Mouse (Mus musculus): ENCODE measurements around the gene Srgap2. TPM values are rescaled to one million over a fixed set of nuclear protein-coding genes. Genes with fewer than 3 reads are reported as not detected.

Srgap2 gene
- polyA plus RNA-seq, 1 experiment from 2014 or later: 14.6 TPM

GRCm38 (mm10) chr1:131523794-131524193, 3.4 kb downstream of the Srgap2 start:
- peak overlapping the region; percentile 3; the same call in 1 of the 2 replicates for H3K4me3 ChIP-seq (ENCODE audit: low read depth, low read length)
- H3K4me1 ChIP-seq (ENCODE audit: control insufficient read depth, insufficient read depth, low read length): peaks cover 5% of the 10 kb centered on the region; the same call in 1 of the 2 replicates
- H3K27ac ChIP-seq (replicated peaks; ENCODE audit: low read depth, low read length): no peak overlapping the region

GRCm38 (mm10) chr1:131516588-131516987, 10.6 kb downstream of the Srgap2 start:
- DNase-seq (ENCODE audit: low spot score) (no peak), ATAC-seq (replicated peaks; ENCODE audit: insufficient number of reproducible peaks, low FRiP score, low TSS enrichment, low read depth) (no peak)
- no peak overlapping the region for H3K9ac ChIP-seq (replicated peaks; ENCODE audit: low read length)
- WGBS: 85% methylated on average over 3 of the region's 3 CpGs
- H3K27ac ChIP-seq (replicated peaks; ENCODE audit: low read depth, low read length): no peak overlapping the region
- no peaks in the 10 kb centered on the region for H3K36me3 ChIP-seq (replicated peaks; ENCODE audit: control insufficient read depth, insufficient read depth, low read depth, low read length)
- no peak overlapping the region for H3K4me2 ChIP-seq (ENCODE audit: low read depth, low read length)
- no peaks in the 10 kb centered on the region for H3K4me1 ChIP-seq (ENCODE audit: control insufficient read depth, insufficient read depth, low read length)
- H3K27me3 ChIP-seq (ENCODE audit: control insufficient read depth, insufficient read depth, low read length): no peaks in the 10 kb centered on the region
- H3K4me3 ChIP-seq (ENCODE audit: low read depth, low read length): no peak overlapping the region
- H3K9me3 ChIP-seq (replicated peaks; ENCODE audit: control insufficient read depth, low read length): no peaks in the 10 kb centered on the region

More at GRCm38 (mm10) chr1:131523794-131524193, 3.4 kb downstream of the Srgap2 start:
- Histone ChIP-seq H3K4me2 (ENCODE audit: low read depth, low read length) (peak overlapping the region; percentile 14; the same call in 1 of the 2 replicates), H3K9me3 (replicated peaks; ENCODE audit: control insufficient read depth, low read length) (no peaks in the 10 kb centered on the region), H3K9ac (replicated peaks; ENCODE audit: low read length) (no peak overlapping the region), H3K27me3 (ENCODE audit: control insufficient read depth, insufficient read depth, low read length) (no peaks in the 10 kb centered on the region), H3K36me3 (replicated peaks; ENCODE audit: control insufficient read depth, insufficient read depth, low read depth, low read length) (no peaks in the 10 kb centered on the region)
- no peak for ATAC-seq (replicated peaks; ENCODE audit: insufficient number of reproducible peaks, low FRiP score, low TSS enrichment, low read depth)
- 34% methylated on average over 3 of the region's 3 CpGs for WGBS
- no peak for DNase-seq (ENCODE audit: low spot score)

DNA sequence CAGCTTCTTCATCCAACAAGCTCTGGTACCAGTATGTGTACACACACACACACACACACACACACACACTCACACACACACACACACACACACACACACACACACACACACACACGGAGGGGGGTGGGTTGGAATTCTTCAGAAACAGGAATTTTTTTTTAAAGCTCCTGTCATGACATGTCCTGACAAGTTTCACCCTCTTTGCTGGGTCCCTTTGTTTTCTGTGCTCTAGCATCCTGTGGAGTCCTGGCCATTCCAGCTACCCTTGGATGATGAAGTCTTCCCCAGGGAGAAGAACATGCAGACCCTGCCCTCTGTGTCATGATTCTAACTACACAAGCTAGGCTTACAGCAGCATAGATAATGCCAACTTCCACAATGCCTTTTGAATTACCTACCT, 13.0 kb downstream of the Srgap2 start:
- H3K4me3 ChIP-seq (ENCODE audit: low read depth, low read length): no peak overlapping the region
- WGBS: 81% methylated on average over 1 of the region's 1 CpGs
- no peaks in the 10 kb centered on the region for H3K4me1 ChIP-seq (ENCODE audit: control insufficient read depth, insufficient read depth, low read length)
- DNase-seq (ENCODE audit: low spot score) (peak; percentile 21), ATAC-seq (replicated peaks; ENCODE audit: insufficient number of reproducible peaks, low FRiP score, low TSS enrichment, low read depth) (no peak)
- no peaks in the 10 kb centered on the region for H3K27me3 ChIP-seq (ENCODE audit: control insufficient read depth, insufficient read depth, low read length)
- H3K9me3 ChIP-seq (replicated peaks; ENCODE audit: control insufficient read depth, low read length): no peaks in the 10 kb centered on the region
- H3K27ac ChIP-seq (replicated peaks; ENCODE audit: low read depth, low read length): no peak overlapping the region
- H3K4me2 ChIP-seq (ENCODE audit: low read depth, low read length): no peak overlapping the region
- no peaks in the 10 kb centered on the region for H3K36me3 ChIP-seq (replicated peaks; ENCODE audit: control insufficient read depth, insufficient read depth, low read depth, low read length)
- H3K9ac ChIP-seq (replicated peaks; ENCODE audit: low read length): no peak overlapping the region

GRCm38 (mm10) chr1:131513136-131513535, 14.0 kb downstream of the Srgap2 start:
- H3K4me1 ChIP-seq (ENCODE audit: control insufficient read depth, insufficient read depth, low read length): no peaks in the 10 kb centered on the region
- no peaks in the 10 kb centered on the region for H3K9me3 ChIP-seq (replicated peaks; ENCODE audit: control insufficient read depth, low read length)
- no peaks in the 10 kb centered on the region for H3K36me3 ChIP-seq (replicated peaks; ENCODE audit: control insufficient read depth, insufficient read depth, low read depth, low read length)
- ATAC-seq (replicated peaks; ENCODE audit: insufficient number of reproducible peaks, low FRiP score, low TSS enrichment, low read depth) (no peak), DNase-seq (ENCODE audit: low spot score) (no peak)
- H3K27me3 ChIP-seq (ENCODE audit: control insufficient read depth, insufficient read depth, low read length): no peaks in the 10 kb centered on the region
- no peak overlapping the region for H3K27ac ChIP-seq (replicated peaks; ENCODE audit: low read depth, low read length)
- H3K4me2 ChIP-seq (ENCODE audit: low read depth, low read length): no peak overlapping the region
- no peak overlapping the region for H3K4me3 ChIP-seq (ENCODE audit: low read depth, low read length)
- H3K9ac ChIP-seq (replicated peaks; ENCODE audit: low read length): no peak overlapping the region
- whole genome bisulfite sequencing: 87% methylated on average over 2 of the region's 2 CpGs

GRCm38 (mm10) chr1:131511661-131512500, 15.3 kb downstream of the Srgap2 start:
- WGBS: 79% methylated on average over 3 of the region's 3 CpGs
- H3K4me2 ChIP-seq (ENCODE audit: low read depth, low read length): no peak overlapping the region
- no peaks in the 10 kb centered on the region for H3K36me3 ChIP-seq (replicated peaks; ENCODE audit: control insufficient read depth, insufficient read depth, low read depth, low read length)
- H3K27ac ChIP-seq (replicated peaks; ENCODE audit: low read depth, low read length): no peak overlapping the region
- H3K4me1 ChIP-seq (ENCODE audit: control insufficient read depth, insufficient read depth, low read length): no peaks in the 10 kb centered on the region
- no peak overlapping the region for H3K4me3 ChIP-seq (ENCODE audit: low read depth, low read length)
- no peaks in the 10 kb centered on the region for H3K9me3 ChIP-seq (replicated peaks; ENCODE audit: control insufficient read depth, low read length)
- H3K9ac ChIP-seq (replicated peaks; ENCODE audit: low read length): no peak overlapping the region
- DNase-seq (ENCODE audit: low spot score): no peak
- H3K27me3 ChIP-seq (ENCODE audit: control insufficient read depth, insufficient read depth, low read length): no peaks in the 10 kb centered on the region
- ATAC-seq (replicated peaks; ENCODE audit: insufficient number of reproducible peaks, low FRiP score, low TSS enrichment, low read depth): no peak

DNA sequence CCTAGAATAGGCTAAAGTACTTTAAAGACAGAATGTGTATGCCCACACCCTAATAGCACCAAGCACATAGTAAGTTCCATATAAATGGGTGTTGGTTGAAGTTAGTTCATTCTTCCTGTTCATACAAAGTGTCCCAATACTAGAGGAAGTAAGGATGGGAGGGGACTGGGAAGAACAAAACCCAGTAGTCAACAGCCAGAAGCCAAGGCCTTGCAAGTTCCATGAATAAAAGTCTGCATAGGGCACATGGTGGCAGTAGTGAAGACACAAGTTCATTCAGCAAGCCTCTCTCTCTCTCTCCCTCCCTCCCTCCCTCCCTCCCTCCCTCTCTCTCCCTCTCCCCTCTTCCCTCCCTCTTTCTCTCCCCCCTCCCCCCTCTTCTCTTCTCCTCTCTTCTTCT, 16.0 kb downstream of the Srgap2 start:
- Histone ChIP-seq H3K4me1 (ENCODE audit: control insufficient read depth, insufficient read depth, low read length) (no peaks in the 10 kb centered on the region), H3K4me3 (ENCODE audit: low read depth, low read length) (no peak overlapping the region), H3K4me2 (ENCODE audit: low read depth, low read length) (no peak overlapping the region), H3K27ac (replicated peaks; ENCODE audit: low read depth, low read length) (no peak overlapping the region), H3K36me3 (replicated peaks; ENCODE audit: control insufficient read depth, insufficient read depth, low read depth, low read length) (no peaks in the 10 kb centered on the region), H3K9me3 (replicated peaks; ENCODE audit: control insufficient read depth, low read length) (no peaks in the 10 kb centered on the region), H3K9ac (replicated peaks; ENCODE audit: low read length) (no peak overlapping the region), H3K27me3 (ENCODE audit: control insufficient read depth, insufficient read depth, low read length) (no peaks in the 10 kb centered on the region)
- DNase-seq (ENCODE audit: low spot score): no peak
- ATAC-seq (replicated peaks; ENCODE audit: insufficient number of reproducible peaks, low FRiP score, low TSS enrichment, low read depth): no peak

- no peaks in the 10 kb centered on the region for H3K36me3 ChIP-seq (replicated peaks; ENCODE audit: control insufficient read depth, insufficient read depth, low read depth, low read length)
- no peak overlapping the region for H3K9ac ChIP-seq (replicated peaks; ENCODE audit: low read length)
- no peaks in the 10 kb centered on the region for H3K9me3 ChIP-seq (replicated peaks; ENCODE audit: control insufficient read depth, low read length)
- H3K4me2 ChIP-seq (ENCODE audit: low read depth, low read length): no peak overlapping the region
- WGBS: 88% methylated on average over 1 of the region's 1 CpGs
- no peak overlapping the region for H3K27ac ChIP-seq (replicated peaks; ENCODE audit: low read depth, low read length)
- H3K27me3 ChIP-seq (ENCODE audit: control insufficient read depth, insufficient read depth, low read length): no peaks in the 10 kb centered on the region
- H3K4me1 ChIP-seq (ENCODE audit: control insufficient read depth, insufficient read depth, low read length): no peaks in the 10 kb centered on the region
- ATAC-seq (replicated peaks; ENCODE audit: insufficient number of reproducible peaks, low FRiP score, low TSS enrichment, low read depth) (no peak), DNase-seq (ENCODE audit: low spot score) (no peak)
- no peak overlapping the region for H3K4me3 ChIP-seq (ENCODE audit: low read depth, low read length)
Measured at GRCm38 (mm10) chr1:131501681-131502080, 25.5 kb downstream of the Srgap2 start.

DNA sequence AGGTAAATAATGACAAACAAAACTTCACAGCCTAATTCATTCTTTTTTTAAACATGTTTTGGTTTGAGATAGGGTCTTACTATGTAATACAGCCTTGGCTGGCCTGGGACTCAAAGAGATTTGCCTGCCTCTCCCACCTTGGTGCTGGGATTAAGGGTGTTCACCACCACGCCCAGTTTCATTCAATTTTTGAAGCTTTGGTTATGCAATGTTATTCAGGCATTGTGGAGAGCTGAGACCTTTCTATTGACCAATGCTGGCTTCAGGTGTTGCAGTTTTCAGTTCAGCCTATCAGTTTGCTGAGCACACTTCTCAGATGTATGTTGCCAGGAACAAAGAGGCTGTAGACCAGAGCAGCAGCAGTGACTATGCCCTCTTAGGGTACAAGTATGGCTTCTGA, 28.9 kb downstream of the Srgap2 start:
- 86% methylated on average over 1 of the region's 1 CpGs for WGBS
- Histone ChIP-seq H3K9me3 (replicated peaks; ENCODE audit: control insufficient read depth, low read length) (no peaks in the 10 kb centered on the region), H3K36me3 (replicated peaks; ENCODE audit: control insufficient read depth, insufficient read depth, low read depth, low read length) (no peaks in the 10 kb centered on the region)

More for the DNA sequence above, 28.9 kb downstream of the Srgap2 start:
- no peaks in the 10 kb centered on the region for H3K4me1 ChIP-seq (ENCODE audit: control insufficient read depth, insufficient read depth, low read length)
- no peaks in the 10 kb centered on the region for H3K27me3 ChIP-seq (ENCODE audit: control insufficient read depth, insufficient read depth, low read length)
- no peak overlapping the region for H3K27ac ChIP-seq (replicated peaks; ENCODE audit: low read depth, low read length)
- no peak for ATAC-seq (replicated peaks; ENCODE audit: insufficient number of reproducible peaks, low FRiP score, low TSS enrichment, low read depth)
- DNase-seq (ENCODE audit: low spot score): no peak
- no peak overlapping the region for H3K4me2 ChIP-seq (ENCODE audit: low read depth, low read length)
- no peak overlapping the region for H3K4me3 ChIP-seq (ENCODE audit: low read depth, low read length)
- H3K9ac ChIP-seq (replicated peaks; ENCODE audit: low read length): no peak overlapping the region

Measured in embryonic facial prominence, embryonic 11.5 days (tissue).